Mouse (Mus musculus) midbrain, embryonic 12.5 days (tissue): ENCODE measurements around the gene Iqcj. TPM values are rescaled to one million over a fixed set of nuclear protein-coding genes. Genes with fewer than 3 reads are reported as not detected.

Experiments used
- ATAC-seq: fragments of 200-750 bp; cut with Nextera tagmentation; 2 replicates; pipeline ENCODE4 v1.8.0; 2017; ENCODE audit warnings: low read depth, moderate TSS enrichment, moderate library complexity; ENCODE audit not compliant: low FRiP score
- H3K27ac ChIP-seq: fragments of 300-500 bp; sonication (generic); replicated peaks from 2 replicates; pipeline ENCODE4 v1.5.1; 2016; ENCODE audit warnings: mild to moderate bottlenecking
- H3K27me3 ChIP-seq: fragments of 300-500 bp; sonication (generic); 2 replicates; pipeline ENCODE4 v1.6.1; 2016; ENCODE audit warnings: mild to moderate bottlenecking
- H3K36me3 ChIP-seq: fragments of 300-500 bp; sonication (generic); 2 replicates; pipeline ENCODE4 v1.6.1; 2016
- H3K4me1 ChIP-seq: fragments of 300-500 bp; sonication (generic); 2 replicates; pipeline ENCODE4 v1.6.1; 2016
- H3K4me2 ChIP-seq: fragments of 300-500 bp; sonication (generic); replicated peaks from 2 replicates; pipeline ENCODE4 v1.6.1; 2016; ENCODE audit warnings: mild to moderate bottlenecking, moderate library complexity
- H3K4me3 ChIP-seq: fragments of 300-500 bp; sonication (generic); 2 replicates; pipeline ENCODE4 v1.5.1; 2016; ENCODE audit warnings: mild to moderate bottlenecking
- H3K9ac ChIP-seq: fragments of 300-500 bp; sonication (generic); replicated peaks from 2 replicates; pipeline ENCODE4 v1.6.1; 2016; ENCODE audit warnings: mild to moderate bottlenecking, moderate library complexity
- H3K9me3 ChIP-seq: fragments of 300-500 bp; sonication (generic); 2 replicates; pipeline ENCODE4 v1.6.1; 2016; ENCODE audit warnings: mild to moderate bottlenecking
- WGBS: fragments of 180-500 bp; shearing (Covaris S2); methylation state at CpG from one replicate; pipeline ENCODE4 v1.1.7; 2016; 5-methylcytosine and 5-hydroxymethylcytosine counted together
- polyA plus RNA-seq: library from polyadenylated mRNA; unstranded; fragments of >200 nt; fragmentation: Nextera tagmentation; extraction: Ambion mirVana; gene quantifications from 2 replicates; pipeline ENCODE4 v1.2.1, GENCODE M21; 2016

The Iqcj gene
- polyA plus RNA-seq, 1 experiment from 2014 or later, result 2.0 TPM

- H3K4me3 ChIP-seq, result no peak overlapping the region
- ATAC-seq, result peak; percentile 66; the same call in 1 of the 2 replicates
- WGBS, result 57% methylated on average over 9 of the region's 9 CpGs
These were observed 153.7 kb downstream of the Iqcj start for GRCm38 (mm10) chr3:68045475-68046416.

DNA sequence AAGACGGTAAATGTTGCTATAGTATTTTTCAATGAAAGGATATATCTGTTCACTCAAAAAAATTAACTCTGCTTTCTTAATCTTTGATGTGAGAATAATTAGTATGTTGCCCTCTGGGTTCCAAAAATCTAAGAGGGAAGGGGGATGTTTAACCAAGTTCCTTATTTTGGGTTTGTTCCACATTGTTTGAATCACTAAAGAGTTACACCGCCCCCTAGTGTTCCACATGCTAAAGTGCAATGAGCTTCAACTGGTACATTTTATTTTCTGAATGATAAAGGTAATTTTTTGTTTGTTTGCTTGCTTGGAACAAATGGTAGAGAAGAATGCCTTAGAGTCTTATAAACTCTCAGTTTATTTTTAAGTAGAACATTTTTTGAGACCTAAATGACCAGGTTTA, 161.5 kb downstream of the Iqcj start:
- no peak overlapping the region for H3K4me2 ChIP-seq
- no peaks in the 10 kb centered on the region for H3K36me3 ChIP-seq
- no peak overlapping the region for H3K4me3 ChIP-seq
- WGBS, result 49% methylated on average over 2 of the region's 2 CpGs
- H3K9me3 ChIP-seq, result no peaks in the 10 kb centered on the region
- no peaks in the 10 kb centered on the region for H3K4me1 ChIP-seq
- ATAC-seq, result no peak
- H3K27ac ChIP-seq, result no peak overlapping the region
- H3K27me3 ChIP-seq, result peaks cover 15% of the 10 kb centered on the region; the same call in 1 of the 2 replicates
- no peak overlapping the region for H3K9ac ChIP-seq

More at GRCm38 (mm10) chr3:68045475-68046416, 153.7 kb downstream of the Iqcj start:
- Histone ChIP-seq H3K9me3 (no peaks in the 10 kb centered on the region), H3K27ac (no peak overlapping the region), H3K4me1 (peaks cover 6% of the 10 kb centered on the region; the same call in 1 of the 2 replicates), H3K27me3 (peaks cover 6% of the 10 kb centered on the region; the same call in 1 of the 2 replicates), H3K4me2 (no peak overlapping the region), H3K9ac (no peak overlapping the region), H3K36me3 (no peaks in the 10 kb centered on the region)

- no peak for ATAC-seq
- no peaks in the 10 kb centered on the region for H3K36me3 ChIP-seq
- no peak overlapping the region for H3K9ac ChIP-seq
- H3K4me3 ChIP-seq, result no peak overlapping the region
- H3K9me3 ChIP-seq, result no peaks in the 10 kb centered on the region
- 64% methylated on average over 13 of the region's 13 CpGs for WGBS
- H3K4me1 ChIP-seq, result no peaks in the 10 kb centered on the region
- H3K4me2 ChIP-seq, result no peak overlapping the region
- peaks cover 15% of the 10 kb centered on the region; the same call in 1 of the 2 replicates for H3K27me3 ChIP-seq
- H3K27ac ChIP-seq, result no peak overlapping the region
These were observed 163.1 kb downstream of the Iqcj start for GRCm38 (mm10) chr3:68055071-68055470.

GRCm38 (mm10) chr3:68056373-68057275, 164.6 kb downstream of the Iqcj start:
- Histone ChIP-seq H3K4me2 (peak overlapping the region; percentile 22), H3K27ac (no peak overlapping the region), H3K9me3 (no peaks in the 10 kb centered on the region), H3K27me3 (peaks cover 15% of the 10 kb centered on the region; the same call in 1 of the 2 replicates), H3K4me3 (no peak overlapping the region), H3K9ac (no peak overlapping the region), H3K4me1 (no peaks in the 10 kb centered on the region), H3K36me3 (no peaks in the 10 kb centered on the region)
- 59% methylated on average over 23 of the region's 23 CpGs for WGBS
- ATAC-seq, result no peak

DNA sequence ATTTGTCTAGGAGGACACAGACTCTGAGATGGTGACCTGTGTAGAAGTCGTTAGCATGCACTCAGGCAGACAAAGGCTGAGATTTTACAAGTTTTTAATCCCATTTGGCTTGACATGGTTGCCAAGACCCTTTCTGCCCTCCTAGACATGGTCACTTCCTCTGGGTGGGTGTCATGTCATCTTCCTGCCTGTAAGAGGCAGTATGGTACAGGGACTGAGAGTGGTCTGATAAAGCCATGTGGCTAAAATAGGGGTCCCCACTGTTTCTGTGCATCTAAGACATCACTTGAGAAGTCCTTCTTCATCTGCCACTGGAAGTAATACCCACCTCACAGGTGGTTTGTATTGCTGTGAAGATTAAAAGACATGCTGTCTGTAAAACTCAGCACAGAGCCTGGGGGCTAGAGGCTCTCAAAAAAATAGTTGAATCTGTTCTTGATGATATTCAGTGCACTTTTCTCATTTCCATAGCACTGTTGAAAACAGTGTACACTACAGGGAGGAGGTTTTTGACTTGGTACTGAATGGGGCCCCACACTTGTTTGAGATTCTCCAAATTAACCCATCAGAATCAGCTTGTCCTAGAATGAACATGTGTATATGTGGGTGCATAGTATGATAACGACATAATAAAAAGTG, 167.3 kb downstream of the Iqcj start:
- Histone ChIP-seq H3K4me2 (no peak overlapping the region), H3K4me3 (no peak overlapping the region), H3K36me3 (no peaks in the 10 kb centered on the region), H3K27ac (no peak overlapping the region), H3K9ac (no peak overlapping the region), H3K4me1 (no peaks in the 10 kb centered on the region), H3K27me3 (peaks cover 15% of the 10 kb centered on the region; the same call in 1 of the 2 replicates), H3K9me3 (no peaks in the 10 kb centered on the region)
- WGBS, result 46% methylated on average over 2 of the region's 2 CpGs
- peak; percentile 65; the same call in 1 of the 2 replicates for ATAC-seq

DNA sequence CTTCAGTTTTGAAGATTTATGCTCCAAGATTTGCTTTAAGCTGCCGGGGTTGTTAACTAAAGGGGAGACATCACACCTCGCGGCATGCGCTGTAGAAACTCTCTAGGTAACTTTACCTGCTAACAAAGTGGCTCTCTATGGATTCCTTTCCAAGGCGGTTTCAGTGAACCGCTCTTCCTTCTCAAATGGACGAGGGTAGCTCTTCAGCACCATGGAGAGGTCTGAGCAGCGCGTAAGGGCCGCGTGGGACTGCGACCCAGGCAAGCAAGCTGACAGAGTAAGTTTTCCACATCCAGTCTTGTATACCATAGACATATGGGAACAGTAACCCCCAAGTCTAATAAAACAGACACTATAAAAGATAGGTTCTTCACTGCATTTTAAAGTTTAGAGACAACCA, 172.7 kb downstream of the Iqcj start, which contains the start of gene Schip1:
TSS of gene Schip1 (plus strand) at position 72 of the 400 bp plus-strand sequence.
- Histone ChIP-seq H3K27ac (no peak within 1 kb of the TSS), H3K9ac (no peak within 1 kb of the TSS), H3K36me3 (no peaks in the 10 kb centered on the region), H3K4me1 (no peaks in the 10 kb centered on the region), H3K4me3 (no peak within 1 kb of the TSS), H3K4me2 (no peak within 1 kb of the TSS), H3K27me3 (no peaks in the 10 kb centered on the region), H3K9me3 (no peaks in the 10 kb centered on the region)
- ATAC-seq, result no peak
- WGBS, result 45% methylated on average over 12 of the region's 12 CpGs

GRCm38 (mm10) chr3:68071395-68072386, 179.7 kb downstream of the Iqcj start:
- no peak overlapping the region for H3K4me3 ChIP-seq
- no peaks in the 10 kb centered on the region for H3K27me3 ChIP-seq
- H3K4me1 ChIP-seq, result no peaks in the 10 kb centered on the region; the same call in 1 of the 2 replicates
- H3K9ac ChIP-seq, result no peak overlapping the region
- no peaks in the 10 kb centered on the region for H3K36me3 ChIP-seq
- H3K4me2 ChIP-seq, result no peak overlapping the region
- no peaks in the 10 kb centered on the region for H3K9me3 ChIP-seq
- no peak for ATAC-seq
- 78% methylated on average over 9 of the region's 9 CpGs for WGBS
- H3K27ac ChIP-seq, result no peak overlapping the region

GRCm38 (mm10) chr3:68077406-68077805, 185.4 kb downstream of the Iqcj start:
- no peak overlapping the region for H3K4me2 ChIP-seq
- H3K4me3 ChIP-seq, result no peak overlapping the region
- H3K4me1 ChIP-seq, result no peaks in the 10 kb centered on the region
- 77% methylated on average over 4 of the region's 4 CpGs for WGBS
- no peaks in the 10 kb centered on the region for H3K36me3 ChIP-seq
- no peak for ATAC-seq
- H3K9me3 ChIP-seq, result no peaks in the 10 kb centered on the region
- H3K27ac ChIP-seq, result no peak overlapping the region
- H3K27me3 ChIP-seq, result no peaks in the 10 kb centered on the region
- no peak overlapping the region for H3K9ac ChIP-seq

- Histone ChIP-seq H3K4me2 (no peak overlapping the region), H3K27me3 (no peaks in the 10 kb centered on the region), H3K4me1 (no peaks in the 10 kb centered on the region), H3K4me3 (no peak overlapping the region), H3K9ac (no peak overlapping the region), H3K27ac (no peak overlapping the region), H3K36me3 (no peaks in the 10 kb centered on the region), H3K9me3 (no peaks in the 10 kb centered on the region)
- 81% methylated on average over 2 of the region's 2 CpGs for whole genome bisulfite sequencing
- no peak for ATAC-seq
These were observed 193.0 kb downstream of the Iqcj start for GRCm38 (mm10) chr3:68085024-68085423.

GRCm38 (mm10) chr3:68092108-68092507, 200.1 kb downstream of the Iqcj start:
- ATAC-seq, result no peak
- 83% methylated on average over 4 of the region's 4 CpGs for WGBS
- Histone ChIP-seq H3K36me3 (no peaks in the 10 kb centered on the region), H3K27ac (no peak overlapping the region), H3K27me3 (no peaks in the 10 kb centered on the region), H3K9me3 (no peaks in the 10 kb centered on the region), H3K4me1 (peaks cover 1% of the 10 kb centered on the region; the same call in 1 of the 2 replicates), H3K4me3 (no peak overlapping the region), H3K4me2 (no peak overlapping the region), H3K9ac (no peak overlapping the region)
